Mouse (Mus musculus) liver, adult 2 months (tissue): ENCODE results near the gene Smtnl1. TPM values are rescaled to one million over a fixed set of nuclear protein-coding genes. Genes with fewer than 3 reads are reported as not detected.

ENCODE experiments used
- DNase-seq: peaks from one replicate; pipeline ENCODE4 v3.0.0-alpha.2; 2011; ENCODE audit warnings: low read depth, low spot score; ENCODE audit errors: extremely low read depth
- H3K27ac ChIP-seq: fragments of 200-500 bp; replicated peaks from 2 replicates; pipeline ENCODE4 v1.5.1; 2012; ENCODE audit warnings: low read depth, mild to moderate bottlenecking, control low read depth, inconsistent platforms, low read length; ENCODE audit not compliant: insufficient read depth
- H3K27me3 ChIP-seq: fragments of 200-500 bp; 2 replicates; pipeline ENCODE4 v1.6.1; 2012; ENCODE audit warnings: mild to moderate bottlenecking, moderate library complexity, low read length, inconsistent platforms; ENCODE audit not compliant: control insufficient read depth, insufficient read depth
- H3K36me3 ChIP-seq: fragments of 200-500 bp; 2 replicates; pipeline ENCODE4 v1.6.1; 2012; ENCODE audit warnings: low read length, inconsistent platforms; ENCODE audit not compliant: control insufficient read depth, insufficient read depth
- H3K4me1 ChIP-seq: fragments of 200-500 bp; 2 replicates; pipeline ENCODE4 v1.6.1; 2011; ENCODE audit warnings: low read length; ENCODE audit not compliant: control insufficient read depth, insufficient read depth
- H3K4me3 ChIP-seq: fragments of 200-500 bp; 2 replicates; pipeline ENCODE4 v1.5.1; 2011; ENCODE audit warnings: low read depth, mild to moderate bottlenecking, control low read depth, low read length, moderate library complexity; ENCODE audit not compliant: insufficient read depth
- H3K79me2 ChIP-seq: fragments of 200-500 bp; 2 replicates; pipeline ENCODE4 v1.6.1; 2012; ENCODE audit warnings: inconsistent platforms, mild to moderate bottlenecking, low read length, moderate library complexity; ENCODE audit not compliant: control insufficient read depth, insufficient read depth
- H3K9ac ChIP-seq: fragments of 200-500 bp; 2 replicates; pipeline ENCODE4 v1.6.1; 2012; ENCODE audit warnings: low read depth, mild to moderate bottlenecking, control low read depth, inconsistent platforms, low read length
- CTCF ChIP-seq: fragments of 200-500 bp; IDR thresholded peaks from 2 replicates; pipeline ENCODE4 v1.5.1; 2011; ENCODE audit warnings: low read depth, low read length, control low read depth
- POLR2A ChIP-seq: fragments of 200-500 bp; IDR thresholded peaks from 2 replicates; pipeline ENCODE4 v1.6.1; 2011; ENCODE audit warnings: low read length, control low read depth; ENCODE audit not compliant: insufficient read depth; ENCODE audit errors: extremely low read depth
- WGBS: fragments of 180-500 bp; shearing (Covaris S2); methylation state at CpG from one replicate; pipeline ENCODE4 v1.1.7; 2018; 5-methylcytosine and 5-hydroxymethylcytosine counted together
- polyA plus RNA-seq: library from polyadenylated mRNA; depleted of rRNA; stranded (reverse); fragments of >200 nt; gene quantifications from 2 replicates; pipeline ENCODE4 v1.2.3, GENCODE M21; 2012; rRNA removed
- total RNA-seq: library from RNA; depleted of rRNA; stranded (reverse); fragments of >200 nt; gene quantifications from 2 replicates; pipeline ENCODE4 v1.2.3, GENCODE M21; 2014; rRNA removed

The Smtnl1 gene
- total and polyA plus RNA-seq, 2 experiments: 0.18 TPM; not detected in 1

- H3K36me3 ChIP-seq: peaks cover 29% of the 10 kb centered on the region
- peaks cover 19% of the 10 kb centered on the region for H3K4me1 ChIP-seq
- H3K27ac ChIP-seq: peak overlapping the region; percentile 100
- 0 out of 2 replicates have a peak overlapping the region, but pooled peaks have one; percentile 28 for H3K9ac ChIP-seq
- 39% methylated on average over 4 of the region's 4 CpGs for WGBS
- peak; percentile 74 for DNase-seq
- H3K4me3 ChIP-seq: no peak overlapping the region
- TF ChIP-seq POLR2A (no peak), CTCF (no peak)
- H3K27me3 ChIP-seq: no peaks in the 10 kb centered on the region
- H3K79me2 ChIP-seq: no peaks in the 10 kb centered on the region
Measured at GRCm38 (mm10) chr2:84762295-84762694, 60.2 kb downstream of the Smtnl1 start.

GRCm38 (mm10) chr2:84761840-84762239, 60.6 kb downstream of the Smtnl1 start:
- Histone ChIP-seq H3K27ac (peak overlapping the region; percentile 100), H3K4me3 (no peak overlapping the region), H3K9ac (0 out of 2 replicates have a peak overlapping the region, but pooled peaks have one; percentile 28), H3K4me1 (peaks cover 22% of the 10 kb centered on the region), H3K27me3 (no peaks in the 10 kb centered on the region), H3K79me2 (no peaks in the 10 kb centered on the region), H3K36me3 (peaks cover 25% of the 10 kb centered on the region)
- TF ChIP-seq CTCF (no peak), POLR2A (no peak)
- peak; percentile 98 for DNase-seq
- WGBS: 23% methylated on average over 1 of the region's 1 CpGs

GRCm38 (mm10) chr2:84761309-84761708, 61.1 kb downstream of the Smtnl1 start:
- Histone ChIP-seq H3K4me3 (no peak overlapping the region), H3K4me1 (peaks cover 26% of the 10 kb centered on the region), H3K9ac (no peak overlapping the region), H3K79me2 (no peaks in the 10 kb centered on the region), H3K36me3 (peaks cover 19% of the 10 kb centered on the region), H3K27ac (peak overlapping the region; percentile 98), H3K27me3 (no peaks in the 10 kb centered on the region)
- 44% methylated on average over 3 of the region's 3 CpGs for WGBS
- no peak for DNase-seq
- no peak for TF ChIP-seq POLR2A
- no peak for TF ChIP-seq CTCF

Other genes with a start within 250 kb of the Smtnl1 start
- 47.4 and 53.2 TPM in 2 replicates for gene Ctnnd1, start 171.9 kb downstream of the Smtnl1 start, total RNA-seq
- 29.7 and 31.4 TPM in 2 replicates for gene Ctnnd1, start 171.9 kb downstream of the Smtnl1 start, polyA plus RNA-seq
- 0.07 TPM in 1 of 2 replicates, not detected in the other for gene Btbd18, start 163.6 kb downstream of the Smtnl1 start, total RNA-seq
- not detected in 2 replicates for gene Btbd18, start 163.6 kb downstream of the Smtnl1 start, polyA plus RNA-seq
- 19.2 and 27.3 TPM in 2 replicates for gene Selenoh, start 151.9 kb downstream of the Smtnl1 start, total RNA-seq
- 18.8 and 19.6 TPM in 2 replicates for gene Selenoh, start 151.9 kb downstream of the Smtnl1 start, polyA plus RNA-seq
- gene Gm28635, start 144.6 kb downstream of the Smtnl1 start, total RNA-seq: not detected in 2 replicates
- gene Gm28635, start 144.6 kb downstream of the Smtnl1 start, polyA plus RNA-seq: not detected in 2 replicates
- 7.9 and 9.3 TPM in 2 replicates for gene Med19, start 144.2 kb downstream of the Smtnl1 start, total RNA-seq
- gene Med19, start 144.2 kb downstream of the Smtnl1 start, polyA plus RNA-seq: 5.5 and 5.6 TPM in 2 replicates
- gene Tmx2, start 143.5 kb downstream of the Smtnl1 start, total RNA-seq: 50.6 and 53.6 TPM in 2 replicates
- 83.5 and 92.1 TPM in 2 replicates for gene Tmx2, start 143.5 kb downstream of the Smtnl1 start, polyA plus RNA-seq
- gene Zdhhc5, start 107.5 kb downstream of the Smtnl1 start, total RNA-seq: 21.9 and 25.8 TPM in 2 replicates
- 35.6 and 36.1 TPM in 2 replicates for gene Zdhhc5, start 107.5 kb downstream of the Smtnl1 start, polyA plus RNA-seq
- gene Clp1, start 95.3 kb downstream of the Smtnl1 start, total RNA-seq: 7.9 and 10.9 TPM in 2 replicates
- 8.6 and 12.6 TPM in 2 replicates for gene Clp1, start 95.3 kb downstream of the Smtnl1 start, polyA plus RNA-seq
- gene Ypel4, start 88.6 kb downstream of the Smtnl1 start, total RNA-seq: not detected in 2 replicates
- gene Ypel4, start 88.6 kb downstream of the Smtnl1 start, polyA plus RNA-seq: 0.05 TPM in 2 replicates
- gene Gm19426, start 79.0 kb downstream of the Smtnl1 start, total RNA-seq: 1.7 and 3.1 TPM in 2 replicates
- gene Gm19426, start 79.0 kb downstream of the Smtnl1 start, polyA plus RNA-seq: 1.9 and 3.0 TPM in 2 replicates
- gene Serping1, start 47.2 kb downstream of the Smtnl1 start, total RNA-seq: 298 and 437 TPM in 2 replicates
- gene Serping1, start 47.2 kb downstream of the Smtnl1 start, polyA plus RNA-seq: 979 and 1,033 TPM in 2 replicates
- gene Ube2l6, start 23.8 kb downstream of the Smtnl1 start, total RNA-seq: 42.4 and 44.3 TPM in 2 replicates
- gene Ube2l6, start 23.8 kb downstream of the Smtnl1 start, polyA plus RNA-seq: 99.8 and 106 TPM in 2 replicates
- gene Timm10, start 4.3 kb upstream of the Smtnl1 start, total RNA-seq: 36.1 and 36.4 TPM in 2 replicates
- 45.8 and 52.2 TPM in 2 replicates for gene Timm10, start 4.3 kb upstream of the Smtnl1 start, polyA plus RNA-seq
- 7.2 and 10.0 TPM in 2 replicates for gene Slc43a1, start 16.2 kb upstream of the Smtnl1 start, total RNA-seq
- gene Slc43a1, start 16.2 kb upstream of the Smtnl1 start, polyA plus RNA-seq: 8.9 and 12.1 TPM in 2 replicates
- 0.13 TPM in 1 of 2 replicates, not detected in the other for gene Rtn4rl2, start 64.1 kb upstream of the Smtnl1 start, total RNA-seq
- gene Rtn4rl2, start 64.1 kb upstream of the Smtnl1 start, polyA plus RNA-seq: 0.29 and 0.50 TPM in 2 replicates
- gene Slc43a3, start 113.9 kb upstream of the Smtnl1 start, total RNA-seq: 25.7 and 26.6 TPM in 2 replicates
- gene Slc43a3, start 113.9 kb upstream of the Smtnl1 start, polyA plus RNA-seq: 23.2 and 30.6 TPM in 2 replicates
- not detected in 2 replicates for gene Prg2, start 157.8 kb upstream of the Smtnl1 start, total RNA-seq
- 0.11 TPM in 1 of 2 replicates, not detected in the other for gene Prg2, start 157.8 kb upstream of the Smtnl1 start, polyA plus RNA-seq
- gene Prg3, start 165.6 kb upstream of the Smtnl1 start, total RNA-seq: not detected in 2 replicates
- gene Prg3, start 165.6 kb upstream of the Smtnl1 start, polyA plus RNA-seq: not detected in 2 replicates
- 39.1 and 40.7 TPM in 2 replicates for gene Ssrp1, start 214.6 kb upstream of the Smtnl1 start, total RNA-seq
- 45.2 and 48.9 TPM in 2 replicates for gene Ssrp1, start 214.6 kb upstream of the Smtnl1 start, polyA plus RNA-seq
- 2.1 and 2.8 TPM in 2 replicates for gene P2rx3, start 214.8 kb upstream of the Smtnl1 start, total RNA-seq
- 1.2 and 2.1 TPM in 2 replicates for gene P2rx3, start 214.8 kb upstream of the Smtnl1 start, polyA plus RNA-seq
- gene Tnks1bp1, start 225.4 kb upstream of the Smtnl1 start, total RNA-seq: 13.2 and 15.0 TPM in 2 replicates
- gene Tnks1bp1, start 225.4 kb upstream of the Smtnl1 start, polyA plus RNA-seq: 12.3 and 13.4 TPM in 2 replicates